Mouse (Mus musculus) embryonic facial prominence, embryonic 10.5 days (tissue): Measurements from ENCODE around the gene Tmem109. TPM values are rescaled to one million over a fixed set of nuclear protein-coding genes. Genes with fewer than 3 reads are reported as not detected.

ENCODE experiments used
- DNase-seq: peaks from one replicate; pipeline ENCODE4 v3.0.0-alpha.2; 2017; ENCODE audit warnings: low spot score
- H3K27ac ChIP-seq: fragments of 300-500 bp; sonication (generic); replicated peaks from 2 replicates; pipeline ENCODE4 v1.5.1; 2016; ENCODE audit warnings: mild to moderate bottlenecking
- H3K27me3 ChIP-seq: fragments of 300-500 bp; sonication (generic); replicated peaks from 2 replicates; pipeline ENCODE4 v1.6.1; 2016; ENCODE audit warnings: low read depth, mild to moderate bottlenecking; ENCODE audit not compliant: poor library complexity, severe bottlenecking
- H3K36me3 ChIP-seq: fragments of 300-500 bp; sonication (generic); replicated peaks from 2 replicates; pipeline ENCODE4 v1.6.1; 2016; ENCODE audit warnings: mild to moderate bottlenecking, moderate library complexity
- H3K4me1 ChIP-seq: fragments of 300-500 bp; sonication (generic); 2 replicates; pipeline ENCODE4 v1.6.1; 2016
- H3K4me3 ChIP-seq: fragments of 300-500 bp; sonication (generic); 2 replicates; pipeline ENCODE4 v1.5.1; 2016; ENCODE audit warnings: mild to moderate bottlenecking, moderate library complexity
- H3K9me3 ChIP-seq: fragments of 300-500 bp; sonication (generic); 2 replicates; pipeline ENCODE4 v1.6.1; 2016; ENCODE audit warnings: mild to moderate bottlenecking
- WGBS: fragments of 180-500 bp; shearing (Covaris S2); methylation state at CpG from one replicate; pipeline ENCODE4 v1.1.7; 2016; 5-methylcytosine and 5-hydroxymethylcytosine counted together
- polyA plus RNA-seq: library from polyadenylated mRNA; unstranded; fragments of >200 nt; fragmentation: Nextera tagmentation; extraction: Ambion mirVana; gene quantifications from 2 replicates; pipeline ENCODE4 v1.2.1, GENCODE M21; 2016

The Tmem109 gene
- polyA plus RNA-seq, 1 experiment from 2014 or later, result 60.8 TPM

GRCm38 (mm10) chr19:10880085-10880974 is 1.5 kb downstream of the Tmem109 start:
- Histone ChIP-seq H3K9me3 (no peaks in the 10 kb centered on the region), H3K4me1 (peaks cover 24% of the 10 kb centered on the region), H3K36me3 (peaks cover 28% of the 10 kb centered on the region), H3K4me3 (peak overlapping the region; percentile 70), H3K27me3 (no peaks in the 10 kb centered on the region), H3K27ac (peak overlapping the region; percentile 93)
- DNase-seq, result no peak
- 50% methylated on average over 7 of the region's 7 CpGs for WGBS

DNA sequence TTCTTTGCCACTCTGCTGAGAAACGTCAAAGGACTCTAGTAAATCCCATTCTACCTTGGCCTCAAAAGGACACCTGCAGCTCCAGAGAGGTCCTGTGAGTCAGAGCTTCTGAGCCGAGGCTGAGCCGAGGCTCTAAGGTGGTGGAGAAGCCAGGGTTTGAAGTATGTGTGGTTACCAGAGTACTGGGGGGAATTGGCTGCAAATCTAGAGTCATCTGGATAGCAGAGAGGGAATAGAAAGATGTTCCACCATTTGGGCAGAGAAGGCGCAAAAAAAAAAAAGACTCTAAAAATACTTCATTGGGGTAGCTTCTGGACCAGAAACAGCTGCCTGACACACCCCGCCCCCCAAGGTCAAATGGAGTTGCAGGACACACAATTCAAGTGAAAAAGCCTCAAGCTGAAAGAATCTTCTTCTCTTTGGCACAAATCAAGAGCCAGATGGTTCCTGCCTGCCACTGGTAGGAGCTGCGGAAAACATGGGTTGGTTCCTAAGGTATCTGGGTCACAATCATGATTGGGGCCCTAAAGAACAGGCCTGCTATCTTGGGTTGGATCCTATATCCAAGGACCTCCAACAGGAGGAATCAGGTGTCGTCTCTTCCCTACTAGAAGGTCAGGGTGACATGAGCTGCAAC is 3.5 kb downstream of the Tmem109 start:
- 93% methylated on average over 7 of the region's 7 CpGs for WGBS
- no peak for DNase-seq
- Histone ChIP-seq H3K4me3 (no peak overlapping the region), H3K4me1 (peaks cover 24% of the 10 kb centered on the region), H3K27me3 (no peaks in the 10 kb centered on the region), H3K36me3 (peaks cover 48% of the 10 kb centered on the region), H3K27ac (no peak overlapping the region), H3K9me3 (no peaks in the 10 kb centered on the region)

DNA sequence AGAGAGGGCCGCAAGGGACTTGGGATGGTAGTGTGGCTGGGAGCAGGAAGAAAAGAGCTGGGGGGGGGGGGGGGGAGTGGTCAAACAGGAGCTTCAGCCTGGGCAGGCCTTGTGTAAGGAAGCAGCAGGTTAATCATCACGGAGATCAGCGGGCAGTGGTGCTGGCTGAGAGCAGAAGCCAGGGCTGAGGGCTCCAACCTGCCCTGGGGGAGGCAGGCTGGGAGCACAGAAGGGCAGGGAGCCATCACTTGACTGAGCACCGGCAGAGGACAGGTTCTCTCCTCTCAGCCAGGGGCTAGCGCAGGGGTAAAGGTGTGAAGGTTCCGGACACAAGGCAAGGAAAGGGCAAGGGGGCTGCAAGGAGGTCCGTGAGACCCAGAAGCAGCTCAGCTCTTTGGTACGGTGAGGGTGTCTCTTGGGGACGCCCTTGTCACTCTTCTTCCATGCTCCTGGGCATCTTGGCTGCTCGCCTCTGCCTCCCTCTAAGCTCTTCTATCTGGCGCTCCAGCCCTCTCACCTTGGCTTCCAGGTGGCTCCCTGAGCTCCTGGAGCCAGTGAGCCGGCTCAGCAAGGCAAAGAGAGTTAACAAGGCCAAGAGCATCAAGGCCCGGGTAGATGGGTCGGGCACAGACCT is 10.4 kb downstream of the Tmem109 start:
- H3K4me1 ChIP-seq, result peaks cover 40% of the 10 kb centered on the region
- no peak overlapping the region; the same call in 1 of the 2 replicates for H3K4me3 ChIP-seq
- no peaks in the 10 kb centered on the region for H3K9me3 ChIP-seq
- DNase-seq, result no peak
- H3K27me3 ChIP-seq, result no peaks in the 10 kb centered on the region; the same call in 1 of the 2 replicates
- no peak overlapping the region; the same call in 1 of the 2 replicates for H3K27ac ChIP-seq
- H3K36me3 ChIP-seq, result peaks cover 60% of the 10 kb centered on the region
- 73% methylated on average over 14 of the region's 14 CpGs for WGBS

- Histone ChIP-seq H3K4me1 (peaks cover 40% of the 10 kb centered on the region), H3K27me3 (no peaks in the 10 kb centered on the region; the same call in 1 of the 2 replicates), H3K4me3 (0 out of 2 replicates have a peak overlapping the region, but pooled peaks have one; percentile 90), H3K27ac (no peak overlapping the region; the same call in 1 of the 2 replicates), H3K36me3 (peaks cover 68% of the 10 kb centered on the region), H3K9me3 (no peaks in the 10 kb centered on the region)
- WGBS, result 88% methylated on average over 3 of the region's 3 CpGs
- no peak for DNase-seq
Measured at GRCm38 (mm10) chr19:10870676-10871075, 11.1 kb downstream of the Tmem109 start.

GRCm38 (mm10) chr19:10869886-10870527 is 11.8 kb downstream of the Tmem109 start, which contains the start of gene Tmem132a:
Gene Tmem132a (minus strand): TSS chr19:10869940.
- Histone ChIP-seq H3K27ac (peak within 1 kb of the TSS; percentile 99), H3K4me1 (peaks cover 40% of the 10 kb centered on the region), H3K27me3 (no peaks in the 10 kb centered on the region; the same call in 1 of the 2 replicates), H3K4me3 (peak within 1 kb of the TSS; percentile 90), H3K9me3 (no peaks in the 10 kb centered on the region), H3K36me3 (peaks cover 70% of the 10 kb centered on the region)
- no peak for DNase-seq
- 4% methylated on average over 8 of the region's 8 CpGs for WGBS

- H3K9me3 ChIP-seq, result no peaks in the 10 kb centered on the region
- H3K36me3 ChIP-seq, result peaks cover 70% of the 10 kb centered on the region
- H3K4me1 ChIP-seq, result peaks cover 40% of the 10 kb centered on the region
- peak overlapping the region; percentile 90 for H3K4me3 ChIP-seq
- no peaks in the 10 kb centered on the region; the same call in 1 of the 2 replicates for H3K27me3 ChIP-seq
- H3K27ac ChIP-seq, result peak overlapping the region; percentile 99
- peak; percentile 92 for DNase-seq
- under 1% methylated on average over 43 of the region's 43 CpGs for WGBS
Measured at GRCm38 (mm10) chr19:10869241-10869885, 12.4 kb downstream of the Tmem109 start.

- peaks cover 70% of the 10 kb centered on the region for H3K36me3 ChIP-seq
- peak; percentile 43 for DNase-seq
- WGBS, result under 1% methylated on average over 17 of the region's 17 CpGs
- peaks cover 40% of the 10 kb centered on the region for H3K4me1 ChIP-seq
- no peaks in the 10 kb centered on the region; the same call in 1 of the 2 replicates for H3K27me3 ChIP-seq
- no peaks in the 10 kb centered on the region for H3K9me3 ChIP-seq
- H3K27ac ChIP-seq, result peak overlapping the region; percentile 99
- peak overlapping the region; percentile 90 for H3K4me3 ChIP-seq
Measured at GRCm38 (mm10) chr19:10868623-10869141, 13.1 kb downstream of the Tmem109 start.

GRCm38 (mm10) chr19:10867946-10868622 is 13.7 kb downstream of the Tmem109 start:
- peaks cover 40% of the 10 kb centered on the region for H3K4me1 ChIP-seq
- H3K36me3 ChIP-seq, result peaks cover 70% of the 10 kb centered on the region
- H3K4me3 ChIP-seq, result peak overlapping the region; percentile 90
- WGBS, result 35% methylated on average over 5 of the region's 5 CpGs
- H3K9me3 ChIP-seq, result no peaks in the 10 kb centered on the region
- DNase-seq, result no peak
- no peaks in the 10 kb centered on the region; the same call in 1 of the 2 replicates for H3K27me3 ChIP-seq
- peak overlapping the region; percentile 99 for H3K27ac ChIP-seq

GRCm38 (mm10) chr19:10866351-10866750 is 15.4 kb downstream of the Tmem109 start:
- Histone ChIP-seq H3K36me3 (peaks cover 70% of the 10 kb centered on the region), H3K27ac (no peak overlapping the region), H3K4me3 (0 out of 2 replicates have a peak overlapping the region, but pooled peaks have one; percentile 90), H3K9me3 (no peaks in the 10 kb centered on the region), H3K4me1 (peaks cover 38% of the 10 kb centered on the region), H3K27me3 (no peaks in the 10 kb centered on the region; the same call in 1 of the 2 replicates)
- no peak for DNase-seq
- WGBS, result 91% methylated on average over 13 of the region's 13 CpGs

DNA sequence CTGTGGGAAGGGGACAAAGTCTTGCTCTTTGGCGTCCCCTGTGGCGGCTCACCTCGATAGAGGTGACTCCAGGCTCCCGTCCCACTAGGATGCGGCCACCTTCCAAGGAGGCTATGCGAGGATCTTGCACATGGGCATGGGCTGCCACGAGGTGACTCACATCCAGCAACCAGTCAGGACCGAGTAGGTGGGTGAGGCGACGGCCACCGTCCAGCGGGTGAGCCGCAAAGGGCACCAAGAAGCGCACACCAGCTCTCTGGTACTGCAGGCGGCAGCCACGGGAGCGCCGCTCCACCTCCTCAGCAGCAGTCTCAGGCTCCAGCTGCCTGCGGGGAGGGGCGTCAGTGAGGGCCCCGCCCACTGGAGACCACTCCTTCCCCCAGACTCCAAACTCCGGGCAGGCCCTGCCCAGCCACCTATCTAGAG is 21.7 kb downstream of the Tmem109 start:
- H3K27me3 ChIP-seq, result no peaks in the 10 kb centered on the region

DNA sequence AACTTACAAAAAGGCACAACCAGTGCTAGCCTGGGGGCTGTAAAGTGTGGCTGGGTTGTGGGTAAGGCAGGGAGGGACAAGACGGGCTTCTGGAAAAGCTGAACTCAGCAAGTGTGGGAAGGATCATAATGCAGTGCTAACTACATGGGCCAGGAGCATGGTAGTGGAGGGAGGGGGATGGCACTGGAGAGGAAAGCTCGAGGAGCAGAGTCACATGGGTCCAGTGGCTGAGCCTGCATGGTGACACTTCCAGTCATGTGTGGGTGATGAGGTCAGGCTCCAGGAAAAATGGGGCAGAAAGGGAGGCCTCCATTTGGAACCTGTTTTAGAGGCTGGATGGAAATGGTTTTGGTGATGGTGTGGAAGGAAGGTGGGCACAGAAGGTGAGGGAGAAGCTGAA is 25.3 kb downstream of the Tmem109 start:
- Histone ChIP-seq H3K4me1 (no peaks in the 10 kb centered on the region), H3K27ac (no peak overlapping the region), H3K36me3 (peaks cover 72% of the 10 kb centered on the region), H3K4me3 (no peak overlapping the region), H3K27me3 (no peaks in the 10 kb centered on the region), H3K9me3 (no peaks in the 10 kb centered on the region)
- WGBS, result 64% methylated on average over 2 of the region's 2 CpGs
- no peak for DNase-seq

More for the DNA sequence above, 21.7 kb downstream of the Tmem109 start:
- peaks cover 100% of the 10 kb centered on the region for H3K36me3 ChIP-seq
- no peak overlapping the region for H3K4me3 ChIP-seq
- no peaks in the 10 kb centered on the region for H3K9me3 ChIP-seq
- WGBS, result 47% methylated on average over 22 of the region's 22 CpGs
- DNase-seq, result peak; percentile 44
- no peak overlapping the region for H3K27ac ChIP-seq
- no peaks in the 10 kb centered on the region for H3K4me1 ChIP-seq
